Mouse (Mus musculus): Measurements from ENCODE around the gene Cd80. TPM values are rescaled to one million over a fixed set of nuclear protein-coding genes. Genes with fewer than 3 reads are reported as not detected.

The Cd80 gene
- 0.61 TPM for polyA plus RNA-seq (2015; fragmentation: Illumina TruSeq; extraction: RNeasy Lipid Tissue Mini Kit (QIAGEN cat#74804); ENCODE audit: low read depth, low replicate concordance)

DNA sequence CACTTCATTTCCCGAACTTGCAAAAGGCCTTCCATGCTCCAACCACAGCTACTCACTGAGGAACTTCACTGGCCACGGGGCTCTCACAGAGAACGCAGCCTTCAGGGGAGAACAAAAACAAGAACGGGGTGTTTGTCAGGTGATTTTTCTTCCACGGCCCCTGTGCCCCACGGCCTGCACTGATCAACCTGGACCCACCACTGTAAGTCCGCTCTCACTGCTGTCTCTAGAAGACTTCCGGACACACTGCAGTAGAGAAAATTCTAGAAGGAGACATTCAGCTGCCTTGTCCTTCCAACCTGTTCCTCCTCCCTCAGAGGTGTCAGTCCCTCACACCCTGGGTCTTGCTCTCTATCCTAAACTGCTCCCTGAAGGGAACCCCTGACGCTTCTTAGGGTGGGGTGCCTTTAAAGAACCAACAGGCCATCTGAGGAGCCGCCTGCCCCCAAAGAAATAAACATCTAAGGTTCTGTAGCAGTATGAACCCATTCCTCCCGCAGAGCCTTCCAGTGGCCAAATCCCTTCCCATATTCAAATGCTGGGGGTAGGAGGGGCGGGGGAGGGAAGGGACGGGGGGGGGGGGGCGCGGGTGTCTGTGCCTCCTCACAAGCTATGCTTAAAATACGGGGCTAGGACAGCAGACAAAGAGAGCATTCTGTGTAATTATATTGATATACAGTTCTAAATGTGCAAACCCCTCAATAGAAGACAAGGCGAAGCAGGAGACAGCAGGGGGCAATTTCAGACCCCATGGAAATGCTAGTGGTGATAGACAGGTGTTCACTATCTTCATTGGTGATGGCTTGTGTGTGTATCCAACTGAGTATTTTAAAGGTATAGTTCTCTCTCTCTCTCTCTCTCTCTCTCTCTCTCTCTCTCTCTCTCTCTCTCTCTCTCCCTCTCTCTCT lies at the start of gene Cd80:
Gene Cd80 (plus strand): TSS at position 51 of the 908 bp plus-strand sequence.

DNA sequence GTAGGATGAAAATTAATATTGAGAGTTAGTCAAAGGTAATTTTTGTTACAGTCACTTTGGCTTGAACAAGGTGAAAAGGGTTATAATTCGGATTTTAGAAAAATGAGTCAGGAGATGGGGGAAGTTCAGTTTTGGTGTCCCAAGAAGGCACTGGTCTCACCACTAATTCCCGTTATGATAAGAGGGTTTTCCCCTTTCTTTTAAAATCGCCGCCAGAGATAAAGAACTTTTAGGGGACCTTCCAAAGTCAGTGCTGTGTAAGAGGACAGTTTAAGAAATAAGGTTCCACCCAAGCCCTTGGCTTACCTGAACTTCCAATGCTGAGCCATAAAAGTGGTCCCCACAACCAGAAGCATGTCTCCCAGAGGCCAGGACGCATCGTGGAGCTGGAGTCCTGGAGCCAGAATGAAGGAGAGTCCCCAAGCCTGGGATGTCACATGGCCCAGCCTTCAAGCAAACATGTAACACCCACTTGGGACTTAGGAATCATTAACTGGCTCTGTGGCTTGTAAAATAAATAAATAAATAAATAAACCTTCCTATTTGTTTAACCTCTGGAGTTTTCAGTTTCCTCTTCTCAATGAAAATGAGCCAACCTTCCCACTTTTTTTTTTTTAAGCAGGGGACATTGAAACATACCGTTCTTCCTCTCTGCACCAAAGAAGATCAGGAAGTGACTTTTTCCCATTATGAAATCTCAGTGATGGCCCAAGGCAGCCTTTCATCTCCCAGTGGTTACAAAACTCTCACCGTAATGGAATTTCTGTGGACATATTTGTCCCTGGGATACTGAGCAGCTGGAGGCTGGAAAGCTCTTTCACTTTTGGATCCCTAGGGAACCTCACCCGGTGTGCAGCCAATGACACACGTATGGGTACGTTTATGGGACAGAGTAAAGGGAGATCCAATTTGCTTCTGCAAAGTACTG lies 22.6 kb upstream of the Cd80 start, which contains the start of gene Pla1a:
Gene Pla1a (minus strand): TSS at position 648 of the 928 bp plus-strand sequence.

DNA sequence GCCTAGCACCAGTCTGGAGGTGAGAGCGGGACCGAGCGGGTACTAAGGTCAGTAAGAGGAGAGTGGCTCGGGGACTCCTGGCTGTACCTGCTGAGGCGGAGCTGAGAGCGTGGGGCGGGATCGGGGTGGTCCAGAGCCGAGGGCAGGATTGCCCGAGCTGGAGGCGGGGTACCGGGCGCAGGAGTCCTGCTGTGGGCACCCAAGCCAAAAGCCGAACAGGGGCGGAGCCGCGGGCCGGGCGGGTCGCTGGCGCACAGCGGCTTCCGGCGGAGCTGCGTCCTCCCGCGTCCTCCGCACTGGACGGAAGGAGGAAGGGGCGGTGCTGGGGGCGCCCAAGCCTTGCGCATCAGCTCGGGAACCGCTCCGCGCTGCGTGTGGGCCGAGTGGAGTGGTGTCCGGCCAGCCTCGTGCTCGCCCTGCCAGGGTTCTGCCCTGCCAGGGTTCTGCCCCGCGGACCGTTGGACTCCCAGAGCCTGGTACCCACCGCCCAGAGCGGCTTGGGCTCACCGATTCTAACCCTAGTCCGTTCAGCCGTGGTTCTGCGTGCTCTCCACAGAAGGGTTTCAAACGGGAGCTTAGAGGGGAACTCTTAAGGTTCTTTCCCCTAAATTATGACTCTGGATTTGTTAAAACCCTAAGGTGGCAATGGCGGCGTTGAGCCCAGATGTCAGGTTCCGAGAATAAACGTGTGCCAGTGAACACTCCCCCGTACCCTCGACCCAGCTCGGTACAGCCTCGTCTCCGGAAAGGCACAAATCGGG lies 2.7 kb upstream of the Cd80 start, which contains the start of gene Adprh:
Gene Adprh (minus strand): TSS at position 262 of the 761 bp plus-strand sequence.

DNA sequence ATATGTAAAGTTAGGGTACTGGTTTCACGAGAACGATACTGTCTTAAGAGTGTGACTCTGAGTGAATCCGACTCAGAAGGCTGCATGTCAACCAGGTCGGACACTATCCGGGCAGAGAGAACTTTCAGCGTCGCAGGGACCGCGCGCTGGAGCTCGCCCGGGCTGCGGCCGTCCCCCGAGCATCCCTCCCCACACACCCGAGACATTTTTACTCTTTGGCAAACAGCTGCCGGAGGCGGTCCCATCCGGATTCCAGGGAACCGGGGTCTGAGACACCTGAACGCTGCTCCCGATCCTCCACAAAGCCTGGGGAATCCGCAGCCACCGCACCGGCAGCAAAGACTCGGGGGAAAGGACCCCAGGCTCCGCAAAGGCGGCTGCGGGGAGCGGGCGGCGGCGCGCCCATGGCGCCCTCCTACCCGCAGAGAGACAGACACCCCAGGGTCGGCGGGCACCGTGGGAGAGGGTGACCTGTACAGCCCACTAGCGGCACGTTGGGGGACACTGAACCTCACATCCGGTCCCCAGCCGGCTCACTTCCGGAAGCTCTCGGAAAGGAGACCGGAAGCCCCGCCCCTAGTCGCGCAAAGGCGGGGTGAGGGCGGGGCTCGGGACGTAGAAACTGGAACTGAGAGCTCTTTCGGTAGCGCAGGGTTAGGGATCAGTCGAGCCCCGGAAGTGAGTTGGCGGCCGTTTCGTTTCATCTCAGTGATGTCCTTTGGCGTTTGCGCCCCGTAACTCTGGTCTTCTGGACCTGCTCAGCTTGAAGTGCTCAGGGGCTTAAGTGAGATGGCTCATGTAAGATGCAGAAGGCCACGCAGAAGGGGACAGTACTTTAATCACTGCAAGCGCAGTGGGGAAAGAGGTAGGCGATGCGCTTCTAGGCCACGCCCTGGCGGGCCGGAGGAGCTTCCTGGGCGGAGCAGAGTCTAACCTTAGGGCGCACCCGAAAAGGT lies 67.0 kb downstream of the Cd80 start, which contains the start of gene Timmdc1:
Gene Timmdc1 (minus strand): TSS at position 535 of the 956 bp plus-strand sequence.

Other genes with a start within 250 kb of the Cd80 start
- gene Nr1i2, start 160.7 kb upstream of the Cd80 start, polyA plus RNA-seq (2015; fragmentation: Illumina TruSeq; extraction: RNeasy Lipid Tissue Mini Kit (QIAGEN cat#74804); ENCODE audit: low read depth, low replicate concordance), result not detected
- 1.4 TPM for gene Maats1, start 113.4 kb upstream of the Cd80 start, polyA plus RNA-seq (2015; fragmentation: Illumina TruSeq; extraction: RNeasy Lipid Tissue Mini Kit (QIAGEN cat#74804); ENCODE audit: low read depth, low replicate concordance)
- 300 TPM for gene Cox17, start 108.6 kb upstream of the Cd80 start, polyA plus RNA-seq (2015; fragmentation: Illumina TruSeq; extraction: RNeasy Lipid Tissue Mini Kit (QIAGEN cat#74804); ENCODE audit: low read depth, low replicate concordance)
- not detected for gene Gm21987, start 108.5 kb upstream of the Cd80 start, polyA plus RNA-seq (2015; fragmentation: Illumina TruSeq; extraction: RNeasy Lipid Tissue Mini Kit (QIAGEN cat#74804); ENCODE audit: low read depth, low replicate concordance)
- 0.42 TPM for gene Popdc2, start 93.4 kb upstream of the Cd80 start, polyA plus RNA-seq (2015; fragmentation: Illumina TruSeq; extraction: RNeasy Lipid Tissue Mini Kit (QIAGEN cat#74804); ENCODE audit: low read depth, low replicate concordance)
- 2.7 TPM for gene Pla1a, start 22.4 kb upstream of the Cd80 start, polyA plus RNA-seq (2015; fragmentation: Illumina TruSeq; extraction: RNeasy Lipid Tissue Mini Kit (QIAGEN cat#74804); ENCODE audit: low read depth, low replicate concordance)
- 71.9 TPM for gene Adprh, start 2.9 kb upstream of the Cd80 start, polyA plus RNA-seq (2015; fragmentation: Illumina TruSeq; extraction: RNeasy Lipid Tissue Mini Kit (QIAGEN cat#74804); ENCODE audit: low read depth, low replicate concordance)
- 27.7 TPM for gene Timmdc1, start 67.1 kb downstream of the Cd80 start, polyA plus RNA-seq (2015; fragmentation: Illumina TruSeq; extraction: RNeasy Lipid Tissue Mini Kit (QIAGEN cat#74804); ENCODE audit: low read depth, low replicate concordance)
- 57.1 TPM for gene Poglut1, start 94.7 kb downstream of the Cd80 start, polyA plus RNA-seq (2015; fragmentation: Illumina TruSeq; extraction: RNeasy Lipid Tissue Mini Kit (QIAGEN cat#74804); ENCODE audit: low read depth, low replicate concordance)
- 15.3 TPM for gene Tmem39a, start 103.1 kb downstream of the Cd80 start, polyA plus RNA-seq (2015; fragmentation: Illumina TruSeq; extraction: RNeasy Lipid Tissue Mini Kit (QIAGEN cat#74804); ENCODE audit: low read depth, low replicate concordance)

Data from brain, adult 10 weeks (tissue).